Mouse (Mus musculus) MN1 (cell line): ENCODE measurements around the gene Mbnl2.

ENCODE experiments used
- DNase-seq: peaks from one replicate; pipeline ENCODE4 v3.0.0-alpha.2; 2016; ENCODE audit warnings: low spot score

The Mbnl2 gene

DNA sequence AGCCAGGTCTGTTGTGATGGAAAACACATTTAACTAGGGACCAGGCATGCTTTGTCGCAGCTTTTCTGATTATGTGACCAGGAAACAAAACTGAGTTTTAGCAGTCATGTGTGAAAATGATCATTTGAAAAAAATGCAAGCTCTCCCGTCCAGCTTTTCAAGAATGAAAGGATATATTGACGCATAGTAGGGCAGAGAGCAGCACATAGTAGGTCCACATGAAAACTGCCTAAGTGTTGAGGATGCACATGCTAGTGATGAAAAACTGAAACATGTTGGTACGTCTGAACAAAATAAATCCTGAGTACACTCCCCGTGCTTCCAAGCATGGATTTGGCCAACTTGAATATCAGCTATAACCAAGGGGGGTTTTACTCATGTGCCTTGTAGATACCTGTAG lies 109.1 kb downstream of the Mbnl2 start:
- no peak for DNase-seq

GRCm38 (mm10) chr14:120387293-120387692 lies 111.8 kb downstream of the Mbnl2 start:
- DNase-seq = no peak

GRCm38 (mm10) chr14:120388818-120389691 lies 113.6 kb downstream of the Mbnl2 start:
- no peak for DNase-seq

- no peak for DNase-seq
Measured at GRCm38 (mm10) chr14:120390231-120390944, 114.9 kb downstream of the Mbnl2 start.

DNA sequence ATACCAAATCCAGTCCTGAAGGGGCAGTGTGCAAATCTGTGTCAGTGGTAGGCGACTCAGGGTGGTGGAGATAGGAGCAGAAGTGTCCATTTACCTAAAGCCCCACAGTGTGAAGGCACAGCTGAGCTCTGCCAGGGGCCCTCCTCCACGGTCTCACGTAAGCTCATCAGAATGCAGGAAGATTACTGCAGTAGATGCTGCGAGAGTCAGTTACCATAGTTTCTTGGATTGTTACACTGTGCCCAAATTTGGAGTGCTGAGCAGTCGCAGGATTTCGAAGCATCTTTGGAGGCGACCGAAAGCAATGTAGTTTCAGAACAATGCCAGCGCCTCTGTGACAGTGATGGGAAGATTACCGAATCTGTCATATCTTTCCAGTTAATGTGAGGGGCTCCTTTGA lies 116.2 kb downstream of the Mbnl2 start:
- no peak for DNase-seq

GRCm38 (mm10) chr14:120392441-120392840 lies 117.0 kb downstream of the Mbnl2 start:
- DNase-seq = no peak

- no peak for DNase-seq
Measured at GRCm38 (mm10) chr14:120393441-120393840, 118.0 kb downstream of the Mbnl2 start.

- DNase-seq = no peak
Measured at GRCm38 (mm10) chr14:120394216-120394615, 118.7 kb downstream of the Mbnl2 start.

- DNase-seq = no peak
Measured at GRCm38 (mm10) chr14:120394827-120395226, 119.4 kb downstream of the Mbnl2 start.

GRCm38 (mm10) chr14:120395501-120395900 lies 120.0 kb downstream of the Mbnl2 start:
- DNase-seq = no peak

GRCm38 (mm10) chr14:120397871-120398647 lies 122.6 kb downstream of the Mbnl2 start:
- peak; percentile 72 for DNase-seq

DNA sequence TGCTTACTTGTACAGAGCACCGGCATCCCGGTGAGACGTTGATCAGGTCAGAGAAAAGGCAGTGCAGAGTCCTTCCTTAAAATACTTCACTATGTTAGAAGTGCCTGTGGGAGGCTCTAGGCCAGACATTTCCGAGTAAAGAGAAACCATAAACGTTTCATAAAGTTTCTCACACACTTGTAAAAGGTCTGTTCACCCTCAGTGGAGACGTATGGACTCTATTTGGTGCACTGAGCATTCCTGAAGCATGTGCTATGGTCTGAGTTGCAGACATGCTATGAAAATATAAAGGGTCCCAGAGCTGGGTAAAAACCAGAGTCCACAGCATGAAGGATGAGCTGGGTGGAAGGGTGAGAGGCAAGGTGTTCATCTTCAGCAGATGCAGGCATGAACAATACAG lies 124.1 kb downstream of the Mbnl2 start:
- DNase-seq = no peak

DNA sequence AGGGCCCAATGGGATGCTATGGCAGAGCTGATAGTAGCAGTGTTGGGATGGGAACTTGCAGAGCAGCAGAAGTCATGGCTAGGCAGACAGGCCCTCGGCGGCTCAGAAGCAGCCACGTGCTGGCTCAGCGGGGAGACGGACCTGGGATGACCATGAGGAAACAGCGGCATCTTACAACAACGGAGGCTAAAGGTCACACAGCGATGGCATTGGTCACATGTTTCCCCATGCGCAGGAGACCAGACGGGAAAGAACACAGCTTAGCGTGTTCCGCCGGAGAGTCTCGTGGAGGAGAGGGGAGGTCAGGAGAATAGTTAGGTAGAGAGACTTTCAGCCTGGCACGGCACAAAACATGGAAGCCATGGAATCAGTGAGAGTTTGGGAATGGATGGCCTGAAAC lies 125.7 kb downstream of the Mbnl2 start:
- DNase-seq = no peak

- DNase-seq = no peak
Measured at GRCm38 (mm10) chr14:120402715-120403114, 127.2 kb downstream of the Mbnl2 start.

DNA sequence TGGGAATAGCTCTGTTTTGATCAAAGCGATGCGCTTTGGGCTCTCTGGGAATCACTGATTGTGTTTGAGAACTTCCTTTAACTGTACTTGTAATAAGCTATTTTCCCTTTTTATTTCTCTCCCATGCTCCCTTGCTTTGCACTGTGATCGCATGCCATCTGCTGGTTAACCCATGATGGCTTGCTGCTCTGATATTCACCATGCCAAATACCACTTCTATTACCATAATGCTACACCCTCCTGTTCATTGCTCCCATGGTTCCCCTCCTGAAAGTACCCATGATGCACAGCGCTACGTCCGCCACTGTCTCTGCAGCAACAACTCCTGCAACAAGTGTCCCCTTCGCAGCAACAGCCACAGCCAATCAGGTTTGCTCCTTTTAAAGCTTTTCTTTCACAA lies 128.9 kb downstream of the Mbnl2 start:
- no peak for DNase-seq

- no peak for DNase-seq
Measured at GRCm38 (mm10) chr14:120404811-120405582, 129.5 kb downstream of the Mbnl2 start.

DNA sequence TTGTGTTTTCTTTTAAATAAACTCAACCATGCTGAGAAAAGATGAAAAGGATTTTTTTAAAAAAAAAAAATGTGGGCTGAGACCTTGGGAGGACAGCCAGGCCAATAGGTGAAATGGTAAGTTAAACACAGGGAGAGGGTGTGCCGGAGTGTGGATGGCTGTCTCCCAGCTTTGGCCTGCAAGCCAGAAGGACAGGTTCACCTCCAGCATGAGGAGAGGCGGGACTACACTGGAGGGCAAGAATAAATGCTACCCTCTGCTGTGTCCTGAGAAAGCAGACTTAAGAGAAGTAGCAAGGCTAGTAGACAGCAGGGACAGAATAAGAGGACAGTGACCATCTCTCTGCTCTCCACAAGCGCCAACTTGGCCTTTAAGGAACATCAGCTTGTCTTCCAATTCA lies 130.1 kb downstream of the Mbnl2 start:
- no peak for DNase-seq

- DNase-seq = no peak
Measured at GRCm38 (mm10) chr14:120406271-120406670, 130.8 kb downstream of the Mbnl2 start.

DNA sequence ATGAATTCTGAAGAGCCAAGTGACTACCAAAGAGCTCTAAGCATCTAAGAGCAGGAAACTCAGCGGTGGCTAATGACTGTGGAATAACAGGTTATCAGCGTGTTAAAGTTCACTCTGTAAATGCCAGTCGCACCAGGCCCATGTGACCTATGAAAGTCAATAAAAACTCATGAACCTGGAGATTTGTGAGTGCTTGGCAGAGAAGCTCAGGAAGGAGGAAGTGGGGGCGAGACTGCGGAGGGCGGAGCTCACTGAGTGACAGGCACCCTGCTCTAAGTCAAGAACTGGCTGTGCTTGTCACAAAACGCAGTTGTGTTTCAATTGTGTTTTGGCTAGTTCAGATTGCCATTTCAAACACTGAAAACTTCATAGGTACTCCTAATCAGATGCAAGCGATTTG lies 131.4 kb downstream of the Mbnl2 start:
- DNase-seq = no peak

- no peak for DNase-seq
Measured at GRCm38 (mm10) chr14:120409854-120410253, 134.4 kb downstream of the Mbnl2 start.

DNA sequence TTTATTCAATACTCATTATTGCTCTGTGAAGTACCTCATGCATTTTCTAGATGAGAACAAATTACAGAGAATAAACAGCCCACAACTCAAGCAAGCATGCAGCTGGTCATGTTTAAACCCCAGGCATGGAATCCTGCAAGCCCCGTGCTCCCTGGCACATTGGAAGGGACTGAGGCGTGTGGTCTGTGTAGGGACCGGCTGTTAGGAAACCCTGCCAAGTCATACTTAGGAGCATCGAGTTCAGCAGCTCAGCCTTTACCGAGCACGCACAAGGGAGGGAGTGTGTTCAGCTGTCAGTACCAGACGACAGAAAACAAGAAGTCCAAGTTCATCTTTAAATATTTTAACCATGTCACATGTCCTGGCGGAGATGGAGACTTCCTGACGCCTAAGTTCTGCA lies 141.4 kb downstream of the Mbnl2 start:
- no peak for DNase-seq

- DNase-seq = no peak
Measured at GRCm38 (mm10) chr14:120418964-120419363, 143.5 kb downstream of the Mbnl2 start.
